Mouse (Mus musculus): ENCODE results near the gene Ift43.

GRCm38 (mm10) chr12:86179266-86179665, 96.9 kb downstream of the Ift43 start:
- TF ChIP-seq CTCF (IDR thresholded peaks at IDR 0.05; ENCODE audit: control insufficient read depth, insufficient read depth, low read length) (no peak), POLR2A (IDR thresholded peaks at IDR 0.05; ENCODE audit: borderline replicate concordance, control insufficient read depth, low read depth, low read length) (no peak)
